Mouse (Mus musculus) G1E (cell line): ENCODE results near the gene Armc3.

Experiments
- CTCF ChIP-seq: IDR thresholded peaks from 2 replicates; pipeline ENCODE4 v1.5.1; 2012; ENCODE audit warnings: low read depth, low read length, inconsistent platforms, mixed read lengths
- GATA1 ChIP-seq: IDR thresholded peaks from 2 replicates; pipeline ENCODE4 v1.6.1; 2012; ENCODE audit warnings: borderline replicate concordance, low read length, inconsistent platforms, mixed read lengths
- GATA2 ChIP-seq: IDR thresholded peaks from 2 replicates; pipeline ENCODE4 v1.6.1; 2012; ENCODE audit warnings: low read depth, low read length, inconsistent platforms, borderline replicate concordance
- POLR2AphosphoS5 ChIP-seq: IDR thresholded peaks from 2 replicates; pipeline ENCODE4 v1.6.1; 2012; ENCODE audit warnings: low read depth, low read length, inconsistent platforms; ENCODE audit not compliant: insufficient replicate concordance

DNA sequence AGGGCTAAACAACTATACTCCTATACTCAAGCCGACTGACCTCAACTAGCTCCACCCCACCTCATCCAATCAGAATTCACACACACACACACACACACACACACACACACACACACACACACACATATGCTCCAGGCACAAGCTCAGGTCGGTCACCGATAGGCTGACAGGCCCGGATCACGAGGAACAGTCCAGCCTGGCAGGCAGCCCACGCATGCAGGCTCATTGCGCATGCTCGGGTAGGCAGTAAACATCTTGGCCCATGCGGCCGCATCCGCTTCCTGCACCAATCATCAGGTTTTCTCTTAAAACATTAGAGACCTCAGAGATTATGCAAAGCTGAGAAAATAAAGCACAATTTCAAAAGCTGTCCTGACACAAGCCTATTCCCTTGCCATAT lies 50.5 kb downstream of the Armc3 start:
- no peak for TF ChIP-seq CTCF
- no peak for TF ChIP-seq GATA1
- TF ChIP-seq POLR2AphosphoS5 = no peak
- no peak for TF ChIP-seq GATA2
